ENCODE assay signal across 9 mouse cellular contexts in genomic region chr2:76468204-76468603, GRCm38 (mm10).
DNase-seq lines count a peak whose midpoint lies in the region; ATAC-seq and TF ChIP-seq lines count a peak whose summit lies in the region.
"Had no signal": no experiment of that assay in that cellular context is flagged by ENCODE, and none has a peak within 500 bp of the region (broad histone marks: within the 10 kb centered on the region; RNA-seq: fewer than 3 reads in every experiment).

No protein-coding gene starts in this region.

- no peaks in the 10 kb centered on the region for H3K36me3 ChIP-seq in heart, adult 2 months (ENCODE audit: control insufficient read depth, insufficient read depth, low read length)
- H3K36me3 ChIP-seq in heart, embryonic 10.5 days: no peaks in the 10 kb centered on the region
- no peaks in the 10 kb centered on the region for H3K36me3 ChIP-seq in limb, embryonic 14.5 days (ENCODE audit: control insufficient read depth, insufficient read depth, low read length)
- H3K36me3 ChIP-seq: G1E had no signal

- 59% methylated on average over 8 of the region's 8 CpGs for WGBS in heart, adult 2 months
- WGBS in heart, embryonic 10.5 days: 69% methylated on average over 8 of the region's 8 CpGs
- 61% methylated on average over 8 of the region's 8 CpGs for WGBS in limb, embryonic 14.5 days

- H3K27me3 ChIP-seq in heart, adult 2 months (ENCODE audit: control insufficient read depth, insufficient read depth, low read length): no peaks in the 10 kb centered on the region
- no peaks in the 10 kb centered on the region for H3K27me3 ChIP-seq in heart, embryonic 10.5 days (ENCODE audit: insufficient read depth, poor library complexity, severe bottlenecking)
- H3K27me3 ChIP-seq in limb, embryonic 14.5 days (ENCODE audit: control insufficient read depth, insufficient read depth, low read length): no peaks in the 10 kb centered on the region

- no peak overlapping the region for H3K27ac ChIP-seq in heart, adult 2 months
- H3K27ac ChIP-seq in heart, embryonic 10.5 days: no peak overlapping the region
- no peak overlapping the region for H3K27ac ChIP-seq in limb, embryonic 14.5 days (replicated peaks; ENCODE audit: low read depth, low read length)

- DNase-seq in heart, adult 2 months: peak; percentile 27 to 39
- DNase-seq in heart, embryonic 10.5 days (ENCODE audit: low spot score): no peak
- peak; percentile 89 for DNase-seq in NIH3T3 (ENCODE audit: low read depth)
- peak; percentile 39 to 71 for DNase-seq in frontal cortex, postnatal 36 days (ENCODE audit: low spot score in 2 of 2)
- peak; percentile 57 for DNase-seq in limb, embryonic 14.5 days (ENCODE audit: low spot score)
- no peak for DNase-seq in liver
- DNase-seq in cerebellum, postnatal 36 days: no peak
- no peak for DNase-seq in retina, postnatal 1 day

- H3K4me1 ChIP-seq in heart, adult 2 months (ENCODE audit: control insufficient read depth, insufficient read depth, low read length): no peaks in the 10 kb centered on the region
- no peaks in the 10 kb centered on the region for H3K4me1 ChIP-seq in heart, embryonic 10.5 days
- no peaks in the 10 kb centered on the region for H3K4me1 ChIP-seq in limb, embryonic 14.5 days (ENCODE audit: control insufficient read depth, insufficient read depth, low read length)

- no peak overlapping the region for H3K4me3 ChIP-seq in heart, adult 2 months
- no peak overlapping the region for H3K4me3 ChIP-seq in heart, embryonic 10.5 days
- H3K4me3 ChIP-seq in limb, embryonic 14.5 days (replicated peaks; ENCODE audit: low read length): no peak overlapping the region

- H3K79me2 ChIP-seq in heart, adult 2 months (replicated peaks; ENCODE audit: control insufficient read depth, insufficient read depth, low read length): no peaks in the 10 kb centered on the region

- no peaks in the 10 kb centered on the region for H3K9me3 ChIP-seq in heart, embryonic 10.5 days
- no peaks in the 10 kb centered on the region for H3K9me3 ChIP-seq in limb, embryonic 14.5 days (ENCODE audit: control insufficient read depth, low read length)
- H3K9me3 ChIP-seq: G1E had no signal

- no peak for TF ChIP-seq EP300 in heart, adult 2 months (IDR thresholded peaks at IDR 0.05; ENCODE audit: insufficient read depth, low read depth, low read length)

- TF ChIP-seq CTCF in heart, adult 2 months (IDR thresholded peaks at IDR 0.05): no peak

- H3K4me2 ChIP-seq in limb, embryonic 14.5 days (replicated peaks; ENCODE audit: low read depth, low read length, severe bottlenecking): no peak overlapping the region

- no peak for ATAC-seq in limb, embryonic 14.5 days (ENCODE audit: low FRiP score, low read depth)

- no peak for TF ChIP-seq POLR2A in heart, adult 2 months (IDR thresholded peaks at IDR 0.05; ENCODE audit: insufficient read depth, low read depth, low read length)
- no peak for TF ChIP-seq POLR2A in limb, embryonic 14.5 days (IDR thresholded peaks at IDR 0.05; ENCODE audit: borderline replicate concordance, extremely low read depth, insufficient read depth, insufficient read length)

- intact Hi-C loops in heart, adult 2 months (cut with DNase I): no loop called here

- no peak overlapping the region for H3K9ac ChIP-seq in heart, adult 2 months (ENCODE audit: low read depth, low read length)
- no peak overlapping the region for H3K9ac ChIP-seq in limb, embryonic 14.5 days (ENCODE audit: low read depth, low read length, severe bottlenecking)

Comparison
In these comparisons a context has a peak if more than half of its experiments do, and no peak if none do; other contexts are left out.
1. DNase-seq: peak in heart, adult 2 months (2 of 2), NIH3T3 (single experiment), frontal cortex, postnatal 36 days (2 of 2) and limb, embryonic 14.5 days (single experiment); none in heart, embryonic 10.5 days (single experiment), liver (single experiment), cerebellum, postnatal 36 days (0 of 2) and retina, postnatal 1 day (single experiment).